Mouse (Mus musculus) lung, adult 2 months (tissue): Measurements from ENCODE around the gene Tnip3.

Experiments used
- CTCF ChIP-seq: fragments of 200-500 bp; IDR thresholded peaks from 2 replicates; pipeline ENCODE4 v1.5.1; 2011; ENCODE audit warnings: mild to moderate bottlenecking, low read length, control low read depth; ENCODE audit not compliant: insufficient read depth
- POLR2A ChIP-seq: fragments of 200-500 bp; IDR thresholded peaks from 2 replicates; pipeline ENCODE4 v1.6.1; 2011; ENCODE audit warnings: low read depth, mild to moderate bottlenecking, control low read depth, low read length, borderline replicate concordance; ENCODE audit errors: extremely low read depth

- TF ChIP-seq POLR2A (no peak), CTCF (no peak)
These were observed 13.8 kb downstream of the Tnip3 start for GRCm38 (mm10) chr6:65538921-65539320.
